Mouse (Mus musculus): ENCODE data around the gene Slc48a1.

Slc48a1 gene

GRCm38 (mm10) chr15:97839991-97840455 is 61.7 kb downstream of the Slc48a1 start:
- peak; percentile 96 for DNase-seq (ENCODE audit: low read depth, low spot score)

GRCm38 (mm10) chr15:97840781-97841180 is 62.5 kb downstream of the Slc48a1 start:
- DNase-seq (ENCODE audit: low read depth, low spot score): peak; percentile 34

- DNase-seq (ENCODE audit: low read depth, low spot score): no peak
These were observed 63.1 kb downstream of the Slc48a1 start for GRCm38 (mm10) chr15:97841383-97841782.

- DNase-seq (ENCODE audit: low read depth, low spot score): no peak
These were observed 63.7 kb downstream of the Slc48a1 start for GRCm38 (mm10) chr15:97842058-97842457.
